Mouse (Mus musculus): ENCODE data around the gene Akain1. TPM values are rescaled to one million over a fixed set of nuclear protein-coding genes. Genes with fewer than 3 reads are reported as not detected.

Gene Akain1
- polyA plus RNA-seq, 1 experiment from 2014 or later, result not detected

DNA sequence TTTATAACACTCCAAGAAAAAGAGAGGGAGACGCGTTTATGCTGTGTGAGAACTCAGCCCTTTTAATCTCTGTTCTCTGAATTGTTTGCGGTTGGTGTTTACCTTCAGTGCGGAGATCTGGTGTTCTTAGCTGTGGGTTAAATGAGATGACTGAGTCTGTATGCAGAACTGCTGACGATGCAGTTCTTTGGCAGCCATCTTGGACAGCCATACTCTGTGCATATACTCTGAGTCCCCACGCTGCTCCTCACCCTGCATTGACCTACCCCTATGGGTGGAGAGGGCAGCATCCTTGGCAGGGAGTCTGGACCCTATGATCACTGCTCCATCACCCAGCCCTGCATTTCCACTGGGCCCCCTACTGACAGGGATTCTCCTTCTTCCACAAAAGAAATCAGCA lies 48.8 kb downstream of the Akain1 start:
- 72% methylated on average over 6 of the region's 6 CpGs for WGBS
- no peak overlapping the region for H3K4me2 ChIP-seq
- H3K9ac ChIP-seq, result no peak overlapping the region
- H3K36me3 ChIP-seq, result no peaks in the 10 kb centered on the region
- H3K27ac ChIP-seq, result no peak overlapping the region
- no peak overlapping the region for H3K4me3 ChIP-seq
- no peaks in the 10 kb centered on the region for H3K9me3 ChIP-seq
- ATAC-seq (ENCODE audit: borderline replicate concordance, extremely low read depth, low FRiP score, low TSS enrichment), result no peak
- H3K4me1 ChIP-seq, result no peaks in the 10 kb centered on the region
- no peaks in the 10 kb centered on the region for H3K27me3 ChIP-seq

DNA sequence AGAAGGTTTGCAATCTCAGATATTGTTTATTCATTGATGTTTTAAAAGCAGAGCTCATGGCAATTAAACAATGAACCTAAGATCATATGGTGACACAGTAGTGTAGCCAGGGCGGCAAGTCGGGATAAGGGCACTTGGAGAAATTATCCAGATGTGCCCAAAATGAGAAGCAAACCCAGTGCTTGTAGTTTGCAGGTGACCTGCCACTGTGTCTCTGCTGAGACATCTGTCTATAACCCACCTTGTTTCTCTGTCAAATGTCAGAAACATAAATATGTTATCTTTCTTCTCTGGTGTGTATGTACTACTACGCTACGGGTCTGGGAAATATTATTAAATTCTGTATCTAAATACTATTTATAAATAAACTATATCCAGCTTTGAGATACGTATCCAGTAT lies 49.7 kb downstream of the Akain1 start:
- Histone ChIP-seq H3K9me3 (no peaks in the 10 kb centered on the region), H3K36me3 (no peaks in the 10 kb centered on the region), H3K9ac (no peak overlapping the region), H3K4me1 (no peaks in the 10 kb centered on the region), H3K27me3 (no peaks in the 10 kb centered on the region), H3K4me3 (no peak overlapping the region), H3K4me2 (no peak overlapping the region), H3K27ac (no peak overlapping the region)
- 82% methylated on average over 5 of the region's 5 CpGs for WGBS
- ATAC-seq (ENCODE audit: borderline replicate concordance, extremely low read depth, low FRiP score, low TSS enrichment), result no peak

DNA sequence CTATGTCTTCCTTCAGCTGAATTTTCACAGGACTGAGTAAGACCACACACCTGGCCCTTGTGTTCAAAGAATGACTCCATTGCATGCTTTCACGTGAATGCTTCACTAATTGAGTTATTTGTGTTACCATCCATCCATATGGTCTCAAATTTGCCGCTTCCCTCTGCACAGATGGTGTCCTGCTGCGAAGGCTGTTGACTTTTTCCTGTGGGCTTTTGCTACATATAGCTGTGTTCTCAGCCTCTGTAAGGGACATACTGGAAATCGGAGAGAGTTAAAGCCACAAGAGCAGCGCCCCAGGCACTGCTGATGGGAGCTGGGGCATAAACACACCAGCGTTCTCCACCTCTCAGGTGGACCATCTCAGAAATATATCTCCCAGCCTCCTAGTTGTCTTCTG lies 53.2 kb downstream of the Akain1 start:
- 80% methylated on average over 6 of the region's 6 CpGs for WGBS
- Histone ChIP-seq H3K4me2 (no peak overlapping the region), H3K9me3 (no peaks in the 10 kb centered on the region), H3K27me3 (no peaks in the 10 kb centered on the region), H3K9ac (no peak overlapping the region), H3K4me1 (no peaks in the 10 kb centered on the region), H3K27ac (no peak overlapping the region), H3K4me3 (no peak overlapping the region), H3K36me3 (no peaks in the 10 kb centered on the region)
- no peak for ATAC-seq (ENCODE audit: borderline replicate concordance, extremely low read depth, low FRiP score, low TSS enrichment)

DNA sequence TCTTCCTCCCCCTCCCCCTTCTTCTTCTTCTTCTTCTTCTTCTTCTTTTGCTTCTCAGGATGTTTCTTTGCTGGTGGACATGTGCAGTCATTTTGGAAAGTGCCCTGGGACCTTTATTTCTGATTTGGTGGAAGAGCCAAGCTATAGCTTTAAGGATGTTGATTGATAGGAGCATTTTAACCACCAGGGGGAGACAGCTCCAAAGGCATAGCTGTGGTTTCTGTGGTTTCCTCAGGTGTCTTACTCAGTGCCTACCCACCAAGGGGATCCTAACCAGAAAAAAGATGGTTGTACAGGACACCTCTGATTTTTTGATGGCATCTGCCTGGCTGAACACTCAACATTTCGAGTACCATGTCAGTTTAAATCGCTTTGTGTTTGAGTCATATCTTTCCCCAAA lies 56.4 kb downstream of the Akain1 start:
- Histone ChIP-seq H3K27me3 (no peaks in the 10 kb centered on the region), H3K9ac (no peak overlapping the region), H3K9me3 (no peaks in the 10 kb centered on the region), H3K4me1 (no peaks in the 10 kb centered on the region), H3K27ac (no peak overlapping the region), H3K36me3 (no peaks in the 10 kb centered on the region), H3K4me3 (no peak overlapping the region), H3K4me2 (no peak overlapping the region)
- 38% methylated on average over 2 of the region's 2 CpGs for WGBS
- ATAC-seq (ENCODE audit: borderline replicate concordance, extremely low read depth, low FRiP score, low TSS enrichment), result no peak

DNA sequence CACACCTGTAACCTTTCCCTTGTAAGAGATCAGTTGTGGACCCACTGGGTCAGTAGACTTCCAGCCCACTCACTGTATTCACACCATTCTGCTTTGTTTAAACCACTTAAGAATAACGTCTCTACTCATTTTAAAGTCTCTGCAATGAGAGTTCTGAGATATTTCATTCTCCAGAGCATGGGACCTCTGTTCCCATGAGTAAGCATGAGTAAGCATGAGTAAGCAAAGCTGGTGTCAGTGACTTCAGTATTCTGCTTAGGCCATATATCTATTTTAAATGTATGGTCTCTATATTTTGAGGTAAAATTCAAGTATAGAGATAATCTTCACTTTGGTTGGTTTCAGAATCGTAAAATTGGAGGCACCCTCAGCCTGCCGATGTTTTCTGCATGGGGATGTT lies 57.0 kb downstream of the Akain1 start:
- no peak overlapping the region for H3K4me2 ChIP-seq
- no peak overlapping the region for H3K4me3 ChIP-seq
- ATAC-seq (ENCODE audit: borderline replicate concordance, extremely low read depth, low FRiP score, low TSS enrichment), result no peak
- H3K9me3 ChIP-seq, result no peaks in the 10 kb centered on the region
- H3K9ac ChIP-seq, result no peak overlapping the region
- no peaks in the 10 kb centered on the region for H3K36me3 ChIP-seq
- H3K4me1 ChIP-seq, result no peaks in the 10 kb centered on the region
- H3K27ac ChIP-seq, result no peak overlapping the region
- no peaks in the 10 kb centered on the region for H3K27me3 ChIP-seq
- 85% methylated on average over 3 of the region's 3 CpGs for WGBS

DNA sequence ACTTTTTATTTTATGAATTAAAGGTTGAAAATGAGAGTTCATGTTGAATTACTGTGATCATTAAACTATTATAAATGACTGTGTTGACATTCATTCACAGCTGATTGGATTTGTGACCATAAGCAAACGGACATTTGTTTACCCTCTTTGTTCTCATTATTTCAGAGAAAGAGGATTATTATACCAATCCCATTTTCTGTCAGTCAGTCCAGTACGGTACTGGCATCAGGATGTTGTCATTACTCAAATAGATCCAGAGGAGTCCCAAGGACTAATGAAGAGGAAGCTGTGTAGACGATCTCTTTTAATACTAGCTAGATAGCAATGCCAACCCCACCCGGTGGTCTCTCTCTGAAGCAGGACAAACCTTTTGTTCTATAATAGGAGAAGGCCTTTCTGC lies 58.2 kb downstream of the Akain1 start:
- Histone ChIP-seq H3K36me3 (no peaks in the 10 kb centered on the region), H3K4me2 (no peak overlapping the region), H3K9me3 (no peaks in the 10 kb centered on the region), H3K4me1 (no peaks in the 10 kb centered on the region), H3K27ac (no peak overlapping the region), H3K27me3 (no peaks in the 10 kb centered on the region), H3K4me3 (no peak overlapping the region), H3K9ac (no peak overlapping the region)
- ATAC-seq (ENCODE audit: borderline replicate concordance, extremely low read depth, low FRiP score, low TSS enrichment), result no peak
- 63% methylated on average over 4 of the region's 4 CpGs for WGBS

DNA sequence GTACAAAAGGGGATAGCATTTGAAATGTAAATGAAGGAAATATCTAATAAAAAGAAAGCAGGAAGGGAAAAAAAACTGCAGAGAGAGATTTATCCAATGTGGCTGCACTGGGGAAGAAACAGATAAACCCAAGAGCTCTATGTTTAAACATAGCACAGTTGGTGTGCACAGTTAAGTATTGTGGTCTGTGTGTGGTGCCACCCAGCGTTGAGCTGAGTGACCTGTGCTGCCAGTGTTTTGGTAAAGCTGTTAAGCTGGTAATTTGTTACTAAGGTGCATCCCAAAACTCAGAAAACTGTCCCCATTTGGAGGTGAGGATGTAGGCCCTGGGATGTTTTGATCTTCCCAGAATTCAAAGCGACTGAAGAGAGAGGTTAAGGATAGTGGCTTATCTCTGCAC lies 59.8 kb downstream of the Akain1 start:
- 35% methylated on average over 2 of the region's 2 CpGs for WGBS
- no peaks in the 10 kb centered on the region for H3K4me1 ChIP-seq
- no peak for ATAC-seq (ENCODE audit: borderline replicate concordance, extremely low read depth, low FRiP score, low TSS enrichment)
- no peak overlapping the region for H3K4me2 ChIP-seq
- no peaks in the 10 kb centered on the region for H3K27me3 ChIP-seq
- H3K27ac ChIP-seq, result no peak overlapping the region
- no peak overlapping the region for H3K9ac ChIP-seq
- H3K4me3 ChIP-seq, result no peak overlapping the region
- H3K9me3 ChIP-seq, result no peaks in the 10 kb centered on the region
- H3K36me3 ChIP-seq, result no peaks in the 10 kb centered on the region

DNA sequence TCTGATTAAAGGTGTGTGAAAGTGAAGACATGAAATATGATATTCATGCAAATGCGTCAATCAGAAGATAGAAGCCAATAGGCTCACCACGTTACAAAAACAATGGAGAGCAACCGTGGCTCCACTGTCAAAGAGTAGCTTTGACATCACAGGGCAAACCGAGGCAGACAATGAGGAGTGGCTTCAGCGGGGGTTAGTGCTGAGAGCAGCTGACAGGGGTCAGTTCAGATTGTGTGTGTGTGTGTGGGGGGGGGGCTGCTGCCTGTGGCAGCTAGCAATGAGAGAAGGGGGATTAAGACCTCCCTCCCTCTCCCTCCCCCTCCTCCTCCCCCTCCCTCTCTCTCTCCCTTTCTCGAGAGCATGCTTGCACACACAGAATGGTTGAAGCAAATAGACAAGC lies 60.3 kb downstream of the Akain1 start:
- no peaks in the 10 kb centered on the region for H3K4me1 ChIP-seq
- H3K4me3 ChIP-seq, result no peak overlapping the region
- no peaks in the 10 kb centered on the region for H3K9me3 ChIP-seq
- 36% methylated on average over 5 of the region's 6 CpGs for WGBS
- no peaks in the 10 kb centered on the region for H3K36me3 ChIP-seq
- ATAC-seq (ENCODE audit: borderline replicate concordance, extremely low read depth, low FRiP score, low TSS enrichment), result no peak
- H3K27me3 ChIP-seq, result no peaks in the 10 kb centered on the region
- no peak overlapping the region for H3K27ac ChIP-seq
- no peak overlapping the region for H3K4me2 ChIP-seq
- no peak overlapping the region for H3K9ac ChIP-seq

DNA sequence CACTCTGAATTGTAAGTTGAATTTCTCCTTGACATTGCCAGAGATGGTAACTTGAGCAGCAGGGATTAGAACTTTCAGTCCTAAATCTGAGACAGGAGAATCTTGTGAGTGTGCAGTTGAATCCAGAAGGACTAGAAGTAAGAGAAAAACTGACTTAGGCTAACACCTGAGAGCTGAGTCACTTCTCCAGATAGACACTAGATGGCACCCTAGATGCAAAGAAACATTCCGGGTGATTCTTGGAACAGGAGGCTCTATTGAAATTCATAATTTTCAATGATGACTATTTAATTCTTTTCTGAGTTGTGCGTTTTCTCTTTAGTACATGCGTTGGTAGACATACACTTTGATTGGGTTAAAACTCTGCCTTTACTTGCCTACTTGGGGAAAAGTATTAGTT lies 66.9 kb downstream of the Akain1 start:
- 24% methylated on average over 3 of the region's 3 CpGs for WGBS
- Histone ChIP-seq H3K27me3 (no peaks in the 10 kb centered on the region), H3K36me3 (no peaks in the 10 kb centered on the region), H3K27ac (no peak overlapping the region), H3K4me3 (no peak overlapping the region), H3K4me1 (no peaks in the 10 kb centered on the region), H3K4me2 (no peak overlapping the region), H3K9me3 (no peaks in the 10 kb centered on the region), H3K9ac (no peak overlapping the region)
- no peak for ATAC-seq (ENCODE audit: borderline replicate concordance, extremely low read depth, low FRiP score, low TSS enrichment)

DNA sequence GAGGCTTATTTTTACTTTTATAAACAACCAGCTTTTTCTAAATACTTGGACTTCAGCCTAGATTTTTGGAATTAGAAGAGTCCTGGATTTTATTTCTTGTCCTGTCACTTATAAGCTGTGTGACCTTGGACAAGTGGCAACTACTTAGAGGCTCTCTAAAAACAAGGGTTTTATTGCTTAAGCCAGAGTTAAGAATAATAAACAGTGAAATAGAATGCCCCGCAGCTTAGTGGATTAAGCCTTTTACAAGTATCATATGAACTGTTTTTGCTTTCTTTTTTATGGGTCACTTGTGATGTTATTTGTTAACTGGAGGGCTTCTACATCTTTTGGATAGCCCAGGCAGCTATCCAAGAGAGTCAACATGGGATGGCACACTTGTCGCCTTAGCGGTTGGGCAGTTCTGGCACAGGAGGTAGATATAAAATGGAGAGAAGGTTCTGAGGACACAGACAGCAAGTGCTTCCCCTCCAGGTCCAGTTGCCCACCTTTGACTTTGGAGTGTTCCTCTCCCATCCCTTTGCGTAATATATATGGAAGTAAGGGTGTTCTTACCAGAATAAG lies 77.3 kb downstream of the Akain1 start:
- ATAC-seq (ENCODE audit: borderline replicate concordance, extremely low read depth, low FRiP score, low TSS enrichment), result no peak
- Histone ChIP-seq H3K4me2 (no peak overlapping the region), H3K4me3 (no peak overlapping the region), H3K9ac (no peak overlapping the region), H3K4me1 (no peaks in the 10 kb centered on the region), H3K9me3 (no peaks in the 10 kb centered on the region), H3K27ac (no peak overlapping the region), H3K27me3 (no peaks in the 10 kb centered on the region), H3K36me3 (no peaks in the 10 kb centered on the region)
- 74% methylated on average over 4 of the region's 4 CpGs for WGBS

DNA sequence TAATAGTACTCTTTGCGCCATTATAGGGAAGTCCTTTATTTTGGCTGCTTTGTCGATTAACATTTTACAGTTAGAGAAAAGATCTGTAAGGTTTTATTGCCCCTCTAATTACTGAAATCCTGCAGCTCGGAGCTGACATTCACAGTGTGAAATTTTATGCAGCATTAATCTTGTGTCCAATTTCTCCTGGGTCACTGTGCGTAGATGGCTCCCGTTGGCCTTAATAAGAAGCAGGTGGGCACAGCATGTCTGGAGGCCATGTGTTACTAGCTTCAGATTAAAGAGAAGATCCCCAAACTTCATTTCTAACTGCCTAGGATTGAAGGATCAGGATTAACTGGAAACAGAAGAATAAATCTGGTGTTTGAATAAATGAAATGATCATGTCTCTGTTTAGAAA lies 92.3 kb downstream of the Akain1 start:
- ATAC-seq (ENCODE audit: borderline replicate concordance, extremely low read depth, low FRiP score, low TSS enrichment), result no peak
- H3K9me3 ChIP-seq, result no peaks in the 10 kb centered on the region
- 77% methylated on average over 5 of the region's 5 CpGs for WGBS
- H3K4me1 ChIP-seq, result no peaks in the 10 kb centered on the region
- H3K27me3 ChIP-seq, result no peaks in the 10 kb centered on the region
- no peak overlapping the region for H3K4me2 ChIP-seq
- H3K4me3 ChIP-seq, result no peak overlapping the region
- H3K9ac ChIP-seq, result no peak overlapping the region
- no peak overlapping the region for H3K27ac ChIP-seq
- no peaks in the 10 kb centered on the region for H3K36me3 ChIP-seq
